Mouse (Mus musculus) MEL (cell line): ENCODE data around the gene Limk1. TPM values are rescaled to one million over a fixed set of nuclear protein-coding genes. Genes with fewer than 3 reads are reported as not detected.

Experiments used
- DNase-seq: peaks from one replicate; pipeline ENCODE4 v3.0.0; 2011; ENCODE audit warnings: low read depth, low spot score
- H3K27ac ChIP-seq: 2 replicates; pipeline ENCODE4 v1.5.1; 2012; ENCODE audit warnings: low read depth, mild to moderate bottlenecking, control low read depth, low read length, moderate library complexity; ENCODE audit not compliant: control insufficient read depth
- H3K27me3 ChIP-seq, 2 experiments: fragments of 150-350 bp in 1 of 2; sonication (generic) in 1 of 2; 2 replicates each; pipeline ENCODE4 v1.6.1; 2012; ENCODE audit warnings: low read length in 2 of 2, mild to moderate bottlenecking in 2 of 2, improper control_type of control experiment in 1 of 2, moderate library complexity in 1 of 2; ENCODE audit not compliant: insufficient read depth in 2 of 2, control insufficient read depth in 1 of 2
- H3K36me3 ChIP-seq, 2 experiments: 2 replicates each; pipeline ENCODE4 v1.6.1; 2012 to 2014; ENCODE audit warnings: low read length in 2 of 2, improper control_type of control experiment in 1 of 2, inconsistent platforms in 1 of 2, mild to moderate bottlenecking in 1 of 2; ENCODE audit not compliant: insufficient read depth in 2 of 2, control insufficient read depth in 1 of 2
- H3K4me1 ChIP-seq, 2 experiments: fragments of 150-350 bp in 1 of 2; sonication (generic) in 1 of 2; 2 replicates each; pipeline ENCODE4 v1.6.1; 2012; ENCODE audit warnings: low read length in 2 of 2, improper control_type of control experiment in 1 of 2, mild to moderate bottlenecking in 1 of 2; ENCODE audit not compliant: insufficient read depth in 2 of 2, control insufficient read depth in 1 of 2
- H3K4me3 ChIP-seq, 2 experiments: fragments of 150-350 bp in 1 of 2; sonication (generic) in 1 of 2; 2 replicates each; pipeline ENCODE4 v1.5.1; 2012; ENCODE audit warnings: low read depth in 2 of 2, low read length in 2 of 2, mild to moderate bottlenecking in 2 of 2, moderate library complexity in 2 of 2, control low read depth in 1 of 2, improper control_type of control experiment in 1 of 2; ENCODE audit not compliant: control insufficient read depth in 1 of 2, insufficient read depth in 1 of 2
- H3K79me2 ChIP-seq: 2 replicates; pipeline ENCODE4 v1.6.1; 2012; ENCODE audit warnings: mild to moderate bottlenecking, low read length, moderate library complexity; ENCODE audit not compliant: control insufficient read depth, poor library complexity, insufficient read depth
- H3K9ac ChIP-seq: 2 replicates; pipeline ENCODE4 v1.6.1; 2012; ENCODE audit warnings: low read depth, mild to moderate bottlenecking, control low read depth, low read length, moderate library complexity; ENCODE audit not compliant: control insufficient read depth, poor library complexity, severe bottlenecking
- H3K9me3 ChIP-seq: fragments of 150-350 bp; sonication (generic); replicated peaks from 2 replicates; pipeline ENCODE4 v1.6.1; 2012; ENCODE audit warnings: mild to moderate bottlenecking, low read length, improper control_type of control experiment, moderate library complexity; ENCODE audit not compliant: insufficient read depth
- BHLHE40 ChIP-seq: IDR thresholded peaks from 2 replicates; pipeline ENCODE4 v1.6.1; 2012; ENCODE audit warnings: low read depth, mild to moderate bottlenecking, inconsistent platforms, low read length, improper control_type of control experiment, borderline replicate concordance
- CHD2 ChIP-seq: IDR thresholded peaks from 2 replicates; pipeline ENCODE4 v1.6.1; 2011; ENCODE audit warnings: low read length, improper control_type of control experiment
- CTCF ChIP-seq, 3 experiments: IDR thresholded peaks in 2 of 3; conservative IDR thresholded peaks in 1 of 3; 2 replicates each; pipeline ENCODE4 v1.5.1; 2011 to 2012; ENCODE audit warnings: low read length in 3 of 3, low read depth in 2 of 3, mild to moderate bottlenecking in 2 of 3, improper control_type of control experiment in 1 of 3, inconsistent platforms in 1 of 3, mixed read lengths in 1 of 3, moderate library complexity in 1 of 3; ENCODE audit not compliant: control insufficient read depth in 1 of 3, insufficient read depth in 1 of 3, poor library complexity in 1 of 3, severe bottlenecking in 1 of 3
- E2F4 ChIP-seq: IDR thresholded peaks from 2 replicates; pipeline ENCODE4 v1.6.1; 2011; ENCODE audit warnings: low read depth, low read length, improper control_type of control experiment, borderline replicate concordance
- ELF1 ChIP-seq: IDR thresholded peaks from 2 replicates; pipeline ENCODE4 v1.6.1; 2014; ENCODE audit warnings: low read depth, mild to moderate bottlenecking, inconsistent platforms, low read length, improper control_type of control experiment, moderate library complexity
- ETS1 ChIP-seq: IDR thresholded peaks from 2 replicates; pipeline ENCODE4 v1.6.1; 2012; ENCODE audit warnings: low read depth, mild to moderate bottlenecking, inconsistent platforms, low read length, improper control_type of control experiment, moderate library complexity
- GABPA ChIP-seq: IDR thresholded peaks from 2 replicates; pipeline ENCODE4 v1.6.1; 2012; ENCODE audit warnings: low read depth, mild to moderate bottlenecking, inconsistent platforms, low read length, improper control_type of control experiment, moderate library complexity
- HCFC1 ChIP-seq: IDR thresholded peaks from 2 replicates; pipeline ENCODE4 v1.6.1; 2012; ENCODE audit warnings: low read depth, mild to moderate bottlenecking, inconsistent platforms, low read length, improper control_type of control experiment, moderate library complexity
- MEF2A ChIP-seq: IDR thresholded peaks from 2 replicates; pipeline ENCODE4 v1.6.1; 2014; ENCODE audit warnings: low read depth, mild to moderate bottlenecking, inconsistent platforms, low read length, improper control_type of control experiment; ENCODE audit not compliant: poor library complexity, insufficient replicate concordance, severe bottlenecking; ENCODE audit errors: extremely low read depth
- MXI1 ChIP-seq: IDR thresholded peaks from 2 replicates; pipeline ENCODE4 v1.6.1; 2011; ENCODE audit warnings: mild to moderate bottlenecking, low read depth, low read length, improper control_type of control experiment
- MYC ChIP-seq: IDR thresholded peaks from 2 replicates; pipeline ENCODE4 v1.6.1; 2011; ENCODE audit warnings: low read depth, mild to moderate bottlenecking, low read length, improper control_type of control experiment, moderate library complexity
- NELFE ChIP-seq: IDR thresholded peaks from 2 replicates; pipeline ENCODE4 v1.6.1; 2011; ENCODE audit warnings: low read depth, low read length, improper control_type of control experiment
- POLR2A ChIP-seq, 2 experiments: IDR thresholded peaks; 2 replicates each; pipeline ENCODE4 v1.6.1; 2011 to 2012; ENCODE audit warnings: low read length in 2 of 2, mild to moderate bottlenecking in 2 of 2, control low read depth in 1 of 2, improper control_type of control experiment in 1 of 2, low read depth in 1 of 2, moderate library complexity in 1 of 2; ENCODE audit not compliant: control insufficient read depth in 1 of 2, insufficient read depth in 1 of 2, poor library complexity in 1 of 2
- POLR2AphosphoS5 ChIP-seq: IDR thresholded peaks from 2 replicates; pipeline ENCODE4 v1.6.1; 2012; ENCODE audit warnings: low read depth, borderline replicate concordance, mild to moderate bottlenecking, inconsistent platforms, low read length, moderate library complexity, mixed read lengths
- TAL1 ChIP-seq: IDR thresholded peaks from 2 replicates; pipeline ENCODE4 v1.6.1; 2012; ENCODE audit warnings: mild to moderate bottlenecking, inconsistent platforms, low read length, moderate library complexity, mixed read lengths
- TCF12 ChIP-seq: IDR thresholded peaks from 2 replicates; pipeline ENCODE4 v1.6.1; 2014; ENCODE audit warnings: low read depth, mild to moderate bottlenecking, inconsistent platforms, low read length, improper control_type of control experiment, moderate library complexity
- UBTF ChIP-seq: IDR thresholded peaks from 2 replicates; pipeline ENCODE4 v1.6.1; 2012; ENCODE audit warnings: low read depth, mild to moderate bottlenecking, inconsistent platforms, low read length, improper control_type of control experiment, moderate library complexity, borderline replicate concordance; ENCODE audit not compliant: insufficient read depth
- USF2 ChIP-seq, 2 experiments: IDR thresholded peaks; 2 replicates each; pipeline ENCODE4 v1.6.1; 2011 to 2012; ENCODE audit warnings: improper control_type of control experiment in 2 of 2, low read length in 2 of 2, borderline replicate concordance in 1 of 2, inconsistent platforms in 1 of 2, low read depth in 1 of 2, mild to moderate bottlenecking in 1 of 2; ENCODE audit not compliant: insufficient read depth in 1 of 2
- ZNF384 ChIP-seq: IDR thresholded peaks from 2 replicates; pipeline ENCODE4 v1.6.1; 2012; ENCODE audit warnings: low read depth, mild to moderate bottlenecking, inconsistent platforms, low read length, improper control_type of control experiment
- polyA plus RNA-seq, 2 experiments: library from polyadenylated mRNA; stranded (reverse) in 1 of 2; unstranded in 1 of 2; fragments of >175 nt in 1 of 2; fragments of >200 nt in 1 of 2; gene quantifications; 2 replicates each; pipeline versions ENCODE4 v1.2.1 to v1.2.4; 2012; ENCODE audit warnings: low replicate concordance in 2 of 2, low read depth in 1 of 2; ENCODE audit not compliant: insufficient read length in 2 of 2, insufficient read depth in 1 of 2, missing spikeins in 1 of 2
- total RNA-seq: library from RNA; depleted of rRNA; stranded (reverse); fragments of 300-350 nt; gene quantifications from 2 replicates; pipeline ENCODE4 v1.2.3, GENCODE M21; 2012

Limk1 gene
- total and polyA plus RNA-seq, 3 experiments: 7.3 to 14.8 TPM; not detected in 1

DNA sequence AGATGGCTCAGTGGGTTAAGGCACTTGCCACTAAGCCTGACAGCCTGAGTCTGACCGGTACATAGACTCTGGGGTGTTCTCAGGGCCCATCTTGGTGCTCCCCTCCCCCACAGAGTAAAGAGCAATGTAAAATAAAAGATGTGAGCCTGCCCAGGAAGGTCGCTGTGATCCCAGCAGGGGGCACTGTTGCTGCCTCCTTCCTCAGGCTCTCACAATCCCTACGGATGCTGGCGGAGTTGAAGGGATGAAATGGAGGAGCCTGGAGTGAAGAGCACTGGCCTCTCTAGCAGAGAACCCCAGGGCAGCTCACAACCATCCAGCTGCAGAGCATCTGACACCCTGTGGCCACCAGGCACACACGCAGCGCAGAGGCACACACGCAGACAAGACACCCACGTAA lies 19.9 kb downstream of the Limk1 start:
- peak; percentile 23 for DNase-seq
- no peaks in the 10 kb centered on the region for H3K27me3 ChIP-seq
- no peaks in the 10 kb centered on the region for H3K9me3 ChIP-seq
- H3K4me1 ChIP-seq: no peaks in the 10 kb centered on the region
- no peak overlapping the region for H3K9ac ChIP-seq
- no peak overlapping the region for H3K27ac ChIP-seq
- no peak overlapping the region for H3K4me3 ChIP-seq
- no peaks in the 10 kb centered on the region for H3K36me3 ChIP-seq
- TF ChIP-seq UBTF: no peak
- no peak for TF ChIP-seq GABPA
- TF ChIP-seq CTCF (IDR thresholded peaks at IDR 0.05 in 2 of 3, conservative IDR thresholded peaks at IDR 0.05 in 1 of 3; ENCODE audit: control insufficient read depth in 1 of 3, insufficient read depth in 1 of 3, low read depth in 2 of 3, low read length in 3 of 3, poor library complexity in 1 of 3, severe bottlenecking in 1 of 3): peak; percentile 40 to 59 (median 49)
- TF ChIP-seq POLR2AphosphoS5: no peak
- TF ChIP-seq ELF1: no peak
- no peak for TF ChIP-seq MEF2A
- no peak for TF ChIP-seq E2F4
- TF ChIP-seq, all 39 proteins: peak for 1
- H3K79me2 ChIP-seq: no peaks in the 10 kb centered on the region

DNA sequence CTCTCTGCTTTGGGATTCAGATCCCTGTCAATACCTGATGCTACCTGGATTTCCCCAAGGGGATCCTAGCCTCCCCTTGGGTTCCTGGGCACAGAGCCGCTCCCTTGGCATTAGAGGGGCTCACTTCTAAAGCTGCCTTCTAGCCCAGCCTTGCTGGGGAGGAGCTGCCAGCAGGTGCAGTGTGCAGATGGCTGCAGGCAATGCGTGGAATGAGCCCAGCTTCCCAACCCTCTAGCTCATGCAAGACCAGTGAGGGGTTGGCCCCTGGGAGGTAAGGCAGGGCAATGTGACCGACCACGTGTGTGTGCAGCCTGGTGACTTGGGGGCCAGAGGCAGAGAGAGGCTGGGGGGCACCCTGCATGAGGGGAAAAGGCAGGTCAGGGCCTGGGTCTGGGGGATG lies 31.7 kb downstream of the Limk1 start:
- Histone ChIP-seq H3K36me3 (no peaks in the 10 kb centered on the region), H3K79me2 (no peaks in the 10 kb centered on the region), H3K9me3 (no peaks in the 10 kb centered on the region), H3K4me3 (no peak overlapping the region), H3K27me3 (no peaks in the 10 kb centered on the region), H3K9ac (no peak overlapping the region), H3K27ac (no peak overlapping the region), H3K4me1 (no peaks in the 10 kb centered on the region)
- no peak for TF ChIP-seq POLR2A (IDR thresholded peaks at IDR 0.05; ENCODE audit: control insufficient read depth in 1 of 2, insufficient read depth in 1 of 2, low read depth in 1 of 2, low read length in 2 of 2, poor library complexity in 1 of 2)
- no peak for TF ChIP-seq MXI1
- no peak for TF ChIP-seq BHLHE40
- TF ChIP-seq ZNF384: no peak
- TF ChIP-seq NELFE: no peak
- no peak for TF ChIP-seq UBTF
- TF ChIP-seq MYC: no peak
- TF ChIP-seq TAL1: no peak
- no peak for TF ChIP-seq ELF1
- TF ChIP-seq HCFC1: no peak
- no peak for TF ChIP-seq CHD2
- no peak for TF ChIP-seq GABPA
- no peak for TF ChIP-seq ETS1
- TF ChIP-seq CTCF (IDR thresholded peaks at IDR 0.05 in 2 of 3, conservative IDR thresholded peaks at IDR 0.05 in 1 of 3; ENCODE audit: control insufficient read depth in 1 of 3, insufficient read depth in 1 of 3, low read depth in 2 of 3, low read length in 3 of 3, poor library complexity in 1 of 3, severe bottlenecking in 1 of 3): no peak
- no peak for TF ChIP-seq E2F4
- TF ChIP-seq TCF12: no peak
- TF ChIP-seq USF2 (IDR thresholded peaks at IDR 0.05; ENCODE audit: borderline replicate concordance in 1 of 2, insufficient read depth in 1 of 2, low read depth in 1 of 2, low read length in 2 of 2): no peak
- no peak for DNase-seq
